Mouse (Mus musculus): ENCODE results near the gene Gm20388.

Gene Gm20388

GRCm38 (mm10) chr8:121073174-121074107, 1162.8 kb downstream of the Gm20388 start:
- DNase-seq: no peak

GRCm38 (mm10) chr8:121074108-121074847, 1163.6 kb downstream of the Gm20388 start:
- no peak for DNase-seq

DNA sequence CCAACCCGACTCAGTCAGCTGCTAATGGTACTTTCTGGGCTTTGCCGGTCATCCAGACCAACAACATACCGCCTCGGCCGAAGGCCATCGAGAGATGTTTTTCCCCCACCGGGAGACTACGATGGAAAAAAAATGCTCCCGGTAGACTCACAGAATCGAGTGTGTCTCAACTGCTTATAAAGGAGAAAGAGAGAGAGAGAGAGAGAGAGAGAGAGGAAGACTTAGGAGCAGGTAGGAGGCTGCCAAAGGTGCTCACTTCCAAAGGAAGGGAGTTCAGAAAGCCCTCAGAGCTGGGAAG, 1164.2 kb downstream of the Gm20388 start:
- no peak for DNase-seq

DNA sequence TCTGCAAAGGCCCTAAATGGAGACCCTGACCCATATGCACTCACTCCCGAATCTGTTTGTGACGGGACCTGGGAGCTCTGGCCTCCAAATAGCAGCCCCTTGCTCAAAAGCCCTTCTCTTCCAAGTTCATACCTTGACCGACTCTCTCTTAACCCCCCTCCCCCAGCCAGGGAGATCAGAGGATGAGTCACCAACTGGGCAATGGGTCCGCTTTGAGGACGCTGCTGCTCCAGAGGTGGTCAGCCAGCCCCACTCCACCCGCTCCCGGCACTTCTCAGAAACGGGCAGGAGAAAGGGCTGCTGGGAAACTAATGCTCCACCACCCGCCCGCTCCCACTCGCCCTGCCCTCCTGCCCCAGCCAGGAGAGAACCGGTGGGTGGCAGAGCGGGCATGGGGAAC, 1165.3 kb downstream of the Gm20388 start:
- no peak for DNase-seq

DNA sequence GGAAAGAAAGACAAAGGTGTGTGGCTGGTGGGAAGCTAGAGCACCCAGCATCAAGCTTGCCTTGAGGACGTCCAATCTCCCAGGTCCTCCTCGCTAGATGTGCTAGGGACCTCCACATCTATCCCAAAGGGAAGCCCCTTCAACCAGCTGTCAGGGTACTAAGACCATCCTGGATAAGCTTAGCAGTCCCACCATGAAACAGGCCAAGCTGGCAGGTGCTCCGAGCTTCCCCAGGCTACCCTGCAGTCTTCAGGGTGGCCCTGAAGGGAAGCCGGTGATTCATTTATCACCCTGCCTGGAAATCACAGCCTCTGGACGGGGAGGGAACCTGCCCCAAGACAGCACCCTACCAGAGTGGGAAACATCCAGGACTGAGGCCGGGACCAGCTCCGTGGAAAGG, 1165.9 kb downstream of the Gm20388 start:
- no peak for DNase-seq

GRCm38 (mm10) chr8:121078721-121079120, 1168.1 kb downstream of the Gm20388 start:
- no peak for DNase-seq

GRCm38 (mm10) chr8:121079201-121079600, 1168.6 kb downstream of the Gm20388 start:
- no peak for DNase-seq

- no peak for DNase-seq
Observed at GRCm38 (mm10) chr8:121079944-121080343, 1169.3 kb downstream of the Gm20388 start.

GRCm38 (mm10) chr8:121080361-121081090, 1169.9 kb downstream of the Gm20388 start:
- DNase-seq: no peak

- no peak for DNase-seq
Observed at GRCm38 (mm10) chr8:121081398-121081797, 1170.8 kb downstream of the Gm20388 start.

DNA sequence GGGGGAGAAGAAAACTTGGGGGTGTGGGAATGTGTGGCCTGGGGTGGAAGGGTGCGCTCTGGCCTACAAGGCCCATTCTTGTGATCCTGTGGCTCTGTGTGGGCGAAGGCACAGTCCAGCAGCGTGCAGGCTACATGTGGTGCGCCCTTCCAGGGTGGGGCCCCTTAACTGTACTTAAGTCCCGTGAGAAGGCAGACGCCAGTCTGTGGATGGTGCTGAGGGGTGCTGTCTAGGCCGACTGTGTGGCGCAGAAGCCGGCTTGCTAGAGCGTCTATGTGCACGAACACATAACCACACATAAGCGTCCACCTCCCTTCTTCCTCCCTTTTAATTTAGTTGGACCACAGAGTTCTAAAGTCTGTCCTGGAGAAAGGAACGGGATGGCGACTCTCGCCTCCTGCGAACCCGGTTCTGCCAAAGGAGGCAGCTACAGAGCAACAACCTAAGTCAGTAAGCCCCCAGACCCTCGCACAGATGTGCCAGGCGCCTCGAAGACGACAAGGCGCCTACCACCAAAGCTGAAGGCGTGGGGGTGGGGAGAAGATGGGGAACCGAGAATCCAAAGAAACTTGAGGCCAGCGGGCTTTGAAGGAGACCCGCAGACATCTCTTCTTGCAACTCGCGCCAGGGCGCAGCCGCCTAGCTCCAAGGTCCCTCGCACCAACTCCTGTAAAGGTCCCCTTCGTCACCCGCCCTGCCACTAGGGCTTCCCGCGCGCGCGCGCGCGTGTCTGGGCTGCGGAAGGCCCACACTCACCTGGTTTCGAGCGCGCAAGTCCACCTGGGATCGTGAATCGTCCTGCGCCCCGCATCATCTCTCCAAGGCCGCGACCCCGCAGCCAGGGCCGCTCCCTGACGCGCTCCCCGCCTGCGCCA, 1171.8 kb downstream of the Gm20388 start:
- DNase-seq: no peak

DNA sequence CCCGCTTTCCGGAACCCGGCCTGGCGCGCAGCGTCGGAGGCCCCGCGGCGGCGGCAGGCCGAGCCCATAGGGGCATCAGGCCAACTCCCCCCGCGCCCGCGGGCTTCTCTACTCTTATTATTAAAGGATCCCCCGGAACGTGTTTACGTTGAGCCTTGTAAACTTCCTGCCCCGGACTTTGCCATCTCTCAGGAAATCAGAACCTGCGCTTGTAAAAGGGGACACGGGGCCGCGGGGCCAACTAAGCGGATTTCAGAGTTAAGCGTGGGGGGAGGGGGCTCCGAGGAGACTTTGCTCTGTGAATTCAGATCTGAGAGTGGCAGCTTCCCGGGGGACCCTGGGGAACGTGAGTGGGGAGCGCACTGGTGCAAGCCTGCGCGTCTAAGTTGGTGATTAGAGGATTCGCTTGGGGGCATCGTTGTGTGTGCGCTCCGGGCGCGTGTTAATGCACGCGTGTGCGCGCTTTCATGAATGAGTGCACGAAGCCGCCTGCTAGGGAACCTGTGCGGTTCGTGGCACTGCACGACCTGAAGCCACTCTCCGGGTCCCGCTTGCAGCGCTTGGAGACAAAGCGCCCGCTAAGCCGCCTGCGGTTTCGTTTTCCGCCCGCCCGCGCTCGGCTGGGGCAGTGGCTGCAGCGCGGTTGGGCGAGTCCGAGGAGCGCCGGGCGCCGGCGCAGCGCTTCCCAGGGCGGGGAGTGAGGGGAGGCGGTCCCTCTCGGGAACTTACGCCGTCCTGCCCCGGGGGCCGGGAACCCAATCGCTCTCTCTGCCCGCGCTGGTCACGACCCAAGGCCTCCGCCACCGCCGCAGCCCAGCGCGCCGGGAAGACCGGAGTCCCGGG, 1172.7 kb downstream of the Gm20388 start:
- DNase-seq: peak; percentile 43 to 58

DNA sequence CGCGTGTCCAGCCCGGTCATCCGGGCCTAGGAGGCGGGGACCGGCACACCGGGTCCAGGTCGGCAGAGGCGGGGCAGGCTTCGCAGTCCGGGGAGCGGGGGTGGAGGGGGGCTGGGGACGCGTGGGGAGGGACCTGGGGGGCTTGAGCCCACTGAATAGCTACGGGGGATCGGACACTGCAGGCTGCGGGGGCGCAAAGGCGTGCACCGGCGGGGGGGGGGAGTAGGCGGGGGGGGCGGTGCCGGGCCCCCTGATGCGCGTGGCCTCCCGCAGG, 1173.2 kb downstream of the Gm20388 start:
- no peak for DNase-seq

DNA sequence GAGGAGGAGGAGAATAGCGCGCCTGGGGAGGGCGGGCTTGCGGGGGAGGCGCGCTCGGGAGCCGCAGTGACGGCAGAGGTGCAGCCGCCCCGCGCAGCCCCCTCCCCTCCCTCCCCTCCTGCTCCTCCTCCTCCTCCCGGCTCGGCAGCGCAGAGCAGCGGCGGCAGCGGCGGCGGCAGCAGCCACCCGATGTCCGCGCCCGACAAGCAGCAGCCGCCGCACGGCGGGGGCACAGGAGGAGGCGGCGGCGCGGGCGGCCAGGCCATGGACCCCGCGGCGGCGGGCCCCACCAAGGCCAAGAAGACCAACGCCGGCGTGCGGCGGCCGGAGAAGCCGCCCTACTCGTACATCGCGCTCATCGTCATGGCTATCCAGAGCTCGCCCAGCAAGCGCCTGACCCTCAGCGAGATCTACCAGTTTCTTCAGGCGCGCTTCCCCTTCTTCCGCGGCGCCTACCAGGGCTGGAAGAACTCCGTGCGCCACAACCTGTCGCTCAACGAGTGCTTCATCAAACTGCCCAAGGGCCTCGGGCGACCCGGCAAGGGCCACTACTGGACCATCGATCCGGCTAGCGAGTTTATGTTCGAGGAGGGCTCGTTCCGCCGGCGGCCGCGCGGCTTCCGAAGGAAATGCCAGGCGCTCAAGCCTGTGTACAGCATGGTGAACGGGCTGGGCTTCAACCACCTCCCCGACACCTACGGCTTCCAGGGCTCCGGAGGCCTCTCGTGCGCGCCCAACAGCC, 1173.7 kb downstream of the Gm20388 start, which contains the start of gene Foxf1:
Gene Foxf1, plus strand, starts transcription at position 177 of the 742 bp plus-strand sequence.
- no peak for DNase-seq

- DNase-seq: no peak
Observed at GRCm38 (mm10) chr8:121085011-121085410, 1174.4 kb downstream of the Gm20388 start.

DNA sequence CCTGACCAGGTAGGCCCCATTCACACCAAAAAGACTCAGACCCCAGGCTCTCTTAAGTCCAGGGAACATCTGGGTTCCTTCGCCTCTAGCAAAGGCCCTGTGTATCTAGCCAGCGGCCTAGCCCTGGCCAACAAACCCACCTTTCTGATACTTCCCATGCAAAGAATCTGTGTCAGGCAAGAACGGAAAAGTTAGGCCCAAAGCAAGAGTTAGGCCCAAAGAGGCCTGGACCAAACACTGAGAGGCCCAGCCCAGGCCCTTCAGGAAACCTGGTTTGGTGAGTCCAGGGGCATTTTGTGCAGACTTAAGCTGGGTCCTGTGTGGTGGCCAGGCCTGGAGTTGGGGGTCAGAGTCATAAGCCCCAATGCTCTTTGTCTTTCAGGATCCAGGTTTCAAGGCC, 1174.9 kb downstream of the Gm20388 start:
- DNase-seq: no peak

GRCm38 (mm10) chr8:121086004-121086900, 1175.6 kb downstream of the Gm20388 start:
- no peak for DNase-seq

GRCm38 (mm10) chr8:121088281-121088680, 1177.6 kb downstream of the Gm20388 start:
- no peak for DNase-seq

DNA sequence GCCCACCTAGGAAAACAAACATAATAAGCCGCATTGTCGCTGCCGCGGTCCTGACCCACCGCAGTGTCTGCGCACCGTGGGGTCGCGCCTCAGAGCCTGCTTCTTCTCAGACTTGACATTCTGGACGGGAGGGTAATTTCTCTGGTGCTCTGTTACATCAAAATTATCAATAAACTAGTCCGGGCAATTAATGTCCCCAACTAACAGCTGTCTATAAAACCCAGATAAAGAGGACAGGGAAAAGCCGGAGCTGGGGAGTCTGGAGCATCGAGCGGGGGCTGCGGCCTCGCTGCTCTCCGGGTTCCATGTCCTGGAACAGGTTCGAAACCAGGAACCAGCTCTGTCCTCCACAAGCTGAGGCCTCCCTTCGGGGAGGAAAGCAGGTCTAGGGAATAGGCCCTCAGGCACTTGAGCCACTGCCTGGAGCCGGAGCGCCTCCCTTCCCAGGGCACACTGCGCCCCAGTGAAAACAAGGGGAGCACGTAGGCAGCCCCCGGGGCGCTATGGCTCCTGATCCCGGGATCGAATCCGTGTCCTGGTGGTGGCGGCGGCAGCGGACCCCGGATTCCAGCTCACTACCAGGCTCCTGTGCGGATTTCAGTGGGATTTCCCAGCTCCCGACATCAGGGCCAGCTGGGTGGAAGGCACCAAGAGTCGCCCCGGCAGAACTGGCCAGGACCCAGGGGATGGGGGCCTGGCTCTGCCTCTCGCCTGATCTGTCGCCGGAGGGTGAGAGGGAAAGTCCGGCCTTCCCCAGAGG, 1178.4 kb downstream of the Gm20388 start:
- DNase-seq: no peak

Measured in kidney, adult 8-10 months (tissue).